In genomic region chr5:111394198-111395053, GRCm38 (mm10) we compare ENCODE assay signal across 9 mouse cellular contexts. TPM values are rescaled to one million over a fixed set of nuclear protein-coding genes. Genes with fewer than 3 reads are reported as not detected.
DNase-seq lines count a peak whose midpoint lies in the region; ATAC-seq and TF ChIP-seq lines count a peak whose summit lies in the region.
"Had no signal": no experiment of that assay in that cellular context is flagged by ENCODE, and none has a peak within 500 bp of the region (broad histone marks: within the 10 kb centered on the region; RNA-seq: fewer than 3 reads in every experiment).

No protein-coding gene starts in this region.

- peak; percentile 18 for ATAC-seq in hindbrain, embryonic 12.5 days (ENCODE audit: low FRiP score)
- no peak; the same call in 1 of the 2 replicates for ATAC-seq in limb, embryonic 15.5 days (ENCODE audit: insufficient number of reproducible peaks, low FRiP score, low TSS enrichment, low read depth)
- no peak for ATAC-seq in erythroid progenitor cell, adult 5-6 weeks (replicated peaks; ENCODE audit: low FRiP score, poor library complexity, severe bottlenecking)

- no peak for TF ChIP-seq CTCF in thymus, adult 2 months (IDR thresholded peaks at IDR 0.05; ENCODE audit: borderline replicate concordance, control insufficient read depth, extremely low read depth, insufficient read depth, low read length, poor library complexity)

- peak overlapping the region; percentile 48 for H3K4me2 ChIP-seq in hindbrain, embryonic 12.5 days (replicated peaks)
- peak overlapping the region; percentile 32 for H3K4me2 ChIP-seq in limb, embryonic 15.5 days

- DNase-seq in heart, adult 11 months, result peak; percentile 90
- no peak for DNase-seq in heart, adult 9 months (ENCODE audit: low spot score in 2 of 2)
- DNase-seq in cerebellum, adult 9-11 months, result peak; percentile 29
- no peak for DNase-seq in thymus, adult 2 months
- DNase-seq in adrenal gland, postnatal 4 days (ENCODE audit: low spot score in 2 of 2), result no peak

- H3K27ac ChIP-seq in hindbrain, embryonic 12.5 days, result peak overlapping the region; percentile 80
- H3K27ac ChIP-seq in limb, embryonic 15.5 days, result peak overlapping the region; percentile 78
- no peak overlapping the region for H3K27ac ChIP-seq in thymus, adult 2 months (ENCODE audit: control insufficient read depth, insufficient read depth, low read length)

- H3K27me3 ChIP-seq in hindbrain, embryonic 12.5 days, result peaks cover 4% of the 10 kb centered on the region; the same call in 1 of the 2 replicates
- no peaks in the 10 kb centered on the region for H3K27me3 ChIP-seq in limb, embryonic 15.5 days
- H3K27me3 ChIP-seq in thymus, adult 2 months (ENCODE audit: control insufficient read depth, insufficient read depth, low read length), result no peaks in the 10 kb centered on the region

- H3K4me1 ChIP-seq in hindbrain, embryonic 12.5 days, result peaks cover 48% of the 10 kb centered on the region
- peaks cover 67% of the 10 kb centered on the region for H3K4me1 ChIP-seq in limb, embryonic 15.5 days
- no peaks in the 10 kb centered on the region for H3K4me1 ChIP-seq in thymus, adult 2 months (replicated peaks; ENCODE audit: control insufficient read depth, insufficient read depth, low read length)

- H3K9ac ChIP-seq in hindbrain, embryonic 12.5 days, result no peak overlapping the region
- H3K9ac ChIP-seq in limb, embryonic 15.5 days, result no peak overlapping the region

- WGBS in hindbrain, embryonic 12.5 days, result 12% methylated on average over 15 of the region's 15 CpGs
- 4% methylated on average over 15 of the region's 15 CpGs for WGBS in limb, embryonic 15.5 days
- 70% methylated on average over 15 of the region's 15 CpGs for whole genome bisulfite sequencing in thymus, adult 2 months

- H3K36me3 ChIP-seq in hindbrain, embryonic 12.5 days, result no peaks in the 10 kb centered on the region
- H3K36me3 ChIP-seq in limb, embryonic 15.5 days, result 0 out of 2 replicates have a peak, but pooled peaks cover under 1% of the 10 kb centered on the region
- no peaks in the 10 kb centered on the region for H3K36me3 ChIP-seq in thymus, adult 2 months (ENCODE audit: control insufficient read depth, insufficient read depth, low read length)

- H3K4me3 ChIP-seq in hindbrain, embryonic 12.5 days, result no peak overlapping the region
- H3K4me3 ChIP-seq in limb, embryonic 15.5 days, result no peak overlapping the region
- H3K4me3 ChIP-seq in thymus, adult 2 months (ENCODE audit: control insufficient read depth, insufficient read depth, low read length), result no peak overlapping the region

- H3K9me3 ChIP-seq in hindbrain, embryonic 12.5 days (replicated peaks), result no peaks in the 10 kb centered on the region
- no peaks in the 10 kb centered on the region for H3K9me3 ChIP-seq in limb, embryonic 15.5 days

- no peak for TF ChIP-seq POLR2A in thymus, adult 2 months (IDR thresholded peaks at IDR 0.05; ENCODE audit: control insufficient read depth, extremely low read depth, insufficient read depth, low read length, poor library complexity)

RNA-seq across cellular contexts. Expression of gene Mn1, which starts 22.7 kb away (rescaled TPM):
- polyA plus RNA-seq in hindbrain, embryonic 12.5 days (2016; fragmentation: Nextera tagmentation; extraction: Ambion mirVana), result 61.0 and 62.7 TPM in 2 replicates
- 14.7 and 16.9 TPM in 2 replicates for polyA plus RNA-seq in limb, embryonic 15.5 days (2015; fragmentation: Nextera tagmentation; extraction: Ambion mirVana)
- 0.36 TPM in 1 of 2 replicates, not detected in the other for total RNA-seq in erythroid progenitor cell, adult 5-6 weeks (2015; ENCODE audit: low replicate concordance)
- 0.13 TPM in 1 of 2 replicates, not detected in the other for total RNA-seq in erythroid progenitor cell, adult 5-6 weeks (2017; ENCODE audit: low replicate concordance)
- 2.4 and 3.4 TPM in 2 replicates for polyA plus RNA-seq in thymus, adult 2 months (2012; rRNA removed)
- 10 to 100 TPM in 1 of 2 experiments, 1 to 10 TPM in 1; 9.9 to 10.7 TPM for total RNA-seq in adrenal gland, postnatal 4 days (2021)
- total RNA-seq: CH12.LX had no signal

Comparison
In these comparisons a context has a peak if more than half of its experiments do, and no peak if none do; other contexts are left out.
1. DNase-seq: peak in heart, adult 11 months (single experiment) and cerebellum, adult 9-11 months (single experiment); none in heart, adult 9 months (0 of 2), thymus, adult 2 months (single experiment) and adrenal gland, postnatal 4 days (0 of 2).